Mouse (Mus musculus) ZHBTc4 (cell line): ENCODE data around the gene Plaur.

Experiments
- DNase-seq: peaks from one replicate; pipeline ENCODE4 v3.0.0-alpha.2; 2011; ENCODE audit warnings: low read depth, low spot score

Gene Plaur

GRCm38 (mm10) chr7:24478911-24479310, 16.6 kb downstream of the Plaur start:
- no peak for DNase-seq

GRCm38 (mm10) chr7:24479685-24480084, 17.4 kb downstream of the Plaur start:
- DNase-seq, result no peak

- no peak for DNase-seq
These were observed 18.0 kb downstream of the Plaur start for GRCm38 (mm10) chr7:24480121-24480941.

GRCm38 (mm10) chr7:24480986-24481473, 18.7 kb downstream of the Plaur start:
- no peak for DNase-seq

GRCm38 (mm10) chr7:24481474-24482207, 19.4 kb downstream of the Plaur start, which contains the start of gene Cadm4:
Cadm4 (plus strand) TSS chr7:24482023.
- DNase-seq, result peak; percentile 94

GRCm38 (mm10) chr7:24482208-24483020, 20.1 kb downstream of the Plaur start:
- DNase-seq, result no peak

GRCm38 (mm10) chr7:24483291-24483690, 21.0 kb downstream of the Plaur start:
- DNase-seq, result peak; percentile 62

- no peak for DNase-seq
These were observed 23.2 kb downstream of the Plaur start for GRCm38 (mm10) chr7:24485481-24485880.

- DNase-seq, result no peak
These were observed 24.4 kb downstream of the Plaur start for GRCm38 (mm10) chr7:24486654-24487130.

GRCm38 (mm10) chr7:24487403-24487802, 25.1 kb downstream of the Plaur start:
- no peak for DNase-seq

- DNase-seq, result no peak
These were observed 26.0 kb downstream of the Plaur start for GRCm38 (mm10) chr7:24488303-24488702.

- DNase-seq, result peak; percentile 92
These were observed 37.7 kb downstream of the Plaur start for GRCm38 (mm10) chr7:24499856-24500577.

- DNase-seq, result peak; percentile 88
These were observed 38.6 kb downstream of the Plaur start for GRCm38 (mm10) chr7:24500929-24501328.

GRCm38 (mm10) chr7:24501492-24501891, 39.2 kb downstream of the Plaur start:
- peak; percentile 77 for DNase-seq

- no peak for DNase-seq
These were observed 41.7 kb downstream of the Plaur start for GRCm38 (mm10) chr7:24504004-24504403.

GRCm38 (mm10) chr7:24504868-24505267, 42.6 kb downstream of the Plaur start:
- DNase-seq, result peak; percentile 78

GRCm38 (mm10) chr7:24505447-24506064, 43.3 kb downstream of the Plaur start:
- DNase-seq, result peak; percentile 75

GRCm38 (mm10) chr7:24506065-24506459, 43.8 kb downstream of the Plaur start:
- no peak for DNase-seq

- no peak for DNase-seq
These were observed 44.2 kb downstream of the Plaur start for GRCm38 (mm10) chr7:24506476-24506837.
